Mouse (Mus musculus) intestine, embryonic 14.5 days (tissue): Measurements from ENCODE around the gene Serpinf1. TPM values are rescaled to one million over a fixed set of nuclear protein-coding genes. Genes with fewer than 3 reads are reported as not detected.

Experiments used
- ATAC-seq: fragments of 200-750 bp; cut with Nextera tagmentation; replicated peaks from 2 replicates; pipeline ENCODE4 v1.8.0; 2017; ENCODE audit warnings: low read depth, moderate number of reproducible peaks, moderate TSS enrichment, moderate library complexity; ENCODE audit not compliant: low FRiP score, low TSS enrichment
- DNase-seq: peaks from one replicate; pipeline ENCODE4 v3.0.0-alpha.2; 2018; ENCODE audit warnings: low spot score
- H3K27ac ChIP-seq: fragments of 300-500 bp; sonication (generic); 2 replicates; pipeline ENCODE4 v1.5.1; 2014; ENCODE audit warnings: low read depth, mild to moderate bottlenecking, control low read depth
- H3K27me3 ChIP-seq: fragments of 300-500 bp; sonication (generic); replicated peaks from 2 replicates; pipeline ENCODE4 v1.6.1; 2014; ENCODE audit warnings: low read length, control low read depth; ENCODE audit not compliant: control insufficient read depth, insufficient read depth
- H3K36me3 ChIP-seq: fragments of 300-500 bp; sonication (generic); 2 replicates; pipeline ENCODE4 v1.6.1; 2014; ENCODE audit warnings: low read length, control low read depth; ENCODE audit not compliant: control insufficient read depth, insufficient read depth
- H3K4me1 ChIP-seq: fragments of 300-500 bp; sonication (generic); replicated peaks from 2 replicates; pipeline ENCODE4 v1.6.1; 2014; ENCODE audit warnings: low read length, control low read depth, mixed read lengths; ENCODE audit not compliant: control insufficient read depth, insufficient read depth
- H3K4me2 ChIP-seq: fragments of 300-500 bp; sonication (generic); 2 replicates; pipeline ENCODE4 v1.6.1; 2014; ENCODE audit warnings: low read length
- H3K4me3 ChIP-seq: fragments of 300-500 bp; sonication (generic); 2 replicates; pipeline ENCODE4 v1.5.1; 2014; ENCODE audit warnings: low read depth, low read length, control low read depth, mixed read lengths
- H3K9ac ChIP-seq: fragments of 300-500 bp; sonication (generic); 2 replicates; pipeline ENCODE4 v1.6.1; 2014; ENCODE audit warnings: mild to moderate bottlenecking, low read length
- H3K9me3 ChIP-seq: fragments of 300-500 bp; sonication (generic); 2 replicates; pipeline ENCODE4 v1.6.1; 2016; ENCODE audit warnings: low read length, control low read depth; ENCODE audit not compliant: control insufficient read depth
- WGBS: fragments of 180-500 bp; shearing (Covaris S2); extraction: QIAGEN DNeasy Blood & Tissue Kit; methylation state at CpG from one replicate; pipeline ENCODE4 v1.1.7; 2014; 5-methylcytosine and 5-hydroxymethylcytosine counted together
- polyA plus RNA-seq: library from polyadenylated mRNA; unstranded; fragments of >200 nt; fragmentation: Nextera tagmentation; extraction: Ambion mirVana; gene quantifications from 2 replicates; pipeline ENCODE4 v1.2.1, GENCODE M21; 2014

Serpinf1 gene
- 42.0 and 47.1 TPM in 2 replicates for polyA plus RNA-seq

- Histone ChIP-seq H3K4me2 (peak within 1 kb of the TSS; percentile 48), H3K4me1 (peaks cover 8% of the 10 kb centered on the region; the same call in 1 of the 2 replicates), H3K27me3 (no peaks in the 10 kb centered on the region), H3K27ac (no peak within 1 kb of the TSS), H3K4me3 (peak within 1 kb of the TSS; percentile 31), H3K36me3 (no peaks in the 10 kb centered on the region), H3K9me3 (no peaks in the 10 kb centered on the region), H3K9ac (peak within 1 kb of the TSS; percentile 37)
- no peak for DNase-seq
- 39% methylated on average over 10 of the region's 10 CpGs for WGBS
- ATAC-seq, result no peak
Measured at GRCm38 (mm10) chr11:75422013-75422792, at the start of gene Serpinf1. Serpinf1 (minus strand) TSS chr11:75422701.

GRCm38 (mm10) chr11:75470675-75471074, 48.2 kb upstream of the Serpinf1 start:
- ATAC-seq (no peak), DNase-seq (no peak)
- Histone ChIP-seq H3K4me2 (no peak overlapping the region), H3K4me1 (0 out of 2 replicates have a peak, but pooled peaks cover 8% of the 10 kb centered on the region), H3K9ac (no peak overlapping the region), H3K27me3 (no peaks in the 10 kb centered on the region), H3K36me3 (0 out of 2 replicates have a peak, but pooled peaks cover 1% of the 10 kb centered on the region), H3K27ac (no peak overlapping the region), H3K9me3 (0 out of 2 replicates have a peak, but pooled peaks cover 3% of the 10 kb centered on the region), H3K4me3 (no peak overlapping the region)
- WGBS, result 84% methylated on average over 3 of the region's 3 CpGs

- H3K36me3 ChIP-seq, result 0 out of 2 replicates have a peak, but pooled peaks cover 5% of the 10 kb centered on the region
- no peak overlapping the region for H3K4me3 ChIP-seq
- no peak for DNase-seq
- no peak overlapping the region for H3K9ac ChIP-seq
- WGBS, result 90% methylated on average over 4 of the region's 4 CpGs
- 0 out of 2 replicates have a peak, but pooled peaks cover 3% of the 10 kb centered on the region for H3K9me3 ChIP-seq
- H3K4me2 ChIP-seq, result no peak overlapping the region
- H3K4me1 ChIP-seq, result 0 out of 2 replicates have a peak, but pooled peaks cover 8% of the 10 kb centered on the region
- no peaks in the 10 kb centered on the region for H3K27me3 ChIP-seq
- ATAC-seq, result no peak
- no peak overlapping the region for H3K27ac ChIP-seq
Measured at GRCm38 (mm10) chr11:75469261-75469660, 46.8 kb upstream of the Serpinf1 start.

DNA sequence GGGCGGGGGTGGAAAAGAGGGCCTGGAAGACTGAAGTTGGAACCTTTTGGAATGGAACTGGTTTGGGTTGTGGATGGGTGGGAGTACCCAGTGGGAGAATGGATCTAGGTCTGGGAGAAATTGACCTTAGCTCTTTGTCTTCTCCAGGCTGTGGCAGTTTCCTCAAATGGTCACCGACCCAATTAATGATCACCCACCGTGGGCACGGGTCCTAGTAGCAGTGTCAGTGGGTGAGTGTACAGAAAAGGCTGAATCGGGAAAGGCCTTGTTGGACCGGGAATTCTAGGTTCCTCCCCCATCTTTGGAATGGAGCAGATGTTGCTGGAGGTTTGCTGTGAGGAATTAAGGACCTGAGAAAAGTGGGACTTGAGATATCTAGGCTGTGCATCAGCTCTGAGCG, 45.9 kb upstream of the Serpinf1 start:
- H3K4me3 ChIP-seq, result peak overlapping the region; percentile 53
- ATAC-seq, result peak; percentile 26; the same call in 1 of the 2 replicates
- 0 out of 2 replicates have a peak, but pooled peaks cover 5% of the 10 kb centered on the region for H3K36me3 ChIP-seq
- H3K9me3 ChIP-seq, result 0 out of 2 replicates have a peak, but pooled peaks cover 3% of the 10 kb centered on the region
- no peak for DNase-seq
- WGBS, result 64% methylated on average over 7 of the region's 7 CpGs
- peak overlapping the region; percentile 67 for H3K9ac ChIP-seq
- H3K27ac ChIP-seq, result no peak overlapping the region
- H3K4me2 ChIP-seq, result peak overlapping the region; percentile 88
- H3K27me3 ChIP-seq, result no peaks in the 10 kb centered on the region
- H3K4me1 ChIP-seq, result peaks cover 12% of the 10 kb centered on the region; the same call in 1 of the 2 replicates

- peak; percentile 81 for DNase-seq
- H3K27ac ChIP-seq, result peak overlapping the region; percentile 38; the same call in 1 of the 2 replicates
- H3K4me1 ChIP-seq, result peaks cover 19% of the 10 kb centered on the region
- 0 out of 2 replicates have a peak, but pooled peaks cover 3% of the 10 kb centered on the region for H3K9me3 ChIP-seq
- WGBS, result 14% methylated on average over 19 of the region's 19 CpGs
- ATAC-seq, result peak; percentile 81
- H3K9ac ChIP-seq, result peak overlapping the region; percentile 67
- peak overlapping the region; percentile 53 for H3K4me3 ChIP-seq
- 0 out of 2 replicates have a peak, but pooled peaks cover 5% of the 10 kb centered on the region for H3K36me3 ChIP-seq
- H3K27me3 ChIP-seq, result no peaks in the 10 kb centered on the region
- peak overlapping the region; percentile 88 for H3K4me2 ChIP-seq
Measured at GRCm38 (mm10) chr11:75467512-75468215, 45.2 kb upstream of the Serpinf1 start.

DNA sequence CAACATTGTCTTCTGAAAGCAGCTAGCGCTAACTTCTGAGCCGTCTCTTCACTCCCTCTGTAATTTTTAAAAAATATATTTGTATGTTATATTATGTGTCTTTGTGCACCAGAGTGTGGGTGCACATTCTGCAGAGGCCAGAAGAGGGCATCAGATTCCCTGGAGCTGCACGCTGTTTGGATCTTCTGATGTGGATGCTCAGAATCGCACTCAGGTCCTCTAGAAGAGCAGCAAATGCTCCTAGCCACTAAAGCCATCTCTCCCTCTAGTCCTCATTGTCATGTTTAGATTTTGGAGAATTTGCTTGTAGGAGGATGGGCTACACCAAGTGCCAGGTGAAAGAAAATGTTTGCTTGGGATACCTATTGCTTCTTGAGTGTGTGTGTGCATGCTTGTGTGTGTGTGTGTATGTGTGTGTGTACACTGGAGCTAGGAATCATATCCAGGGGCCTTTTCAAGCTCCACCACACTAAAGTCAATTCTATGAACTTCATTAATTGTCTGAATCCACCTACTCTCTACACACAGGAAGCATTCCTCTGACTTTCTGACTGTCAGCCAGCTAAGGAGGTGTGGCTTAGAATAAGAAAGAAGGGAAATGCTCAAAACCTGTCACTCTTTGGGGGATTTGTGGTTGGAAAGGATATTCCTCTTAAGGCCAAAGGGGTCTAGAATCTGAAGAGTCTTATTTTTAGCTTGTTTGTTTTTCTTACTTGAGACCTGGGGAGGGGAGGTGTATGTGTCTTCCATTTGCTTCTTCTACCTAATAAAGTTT, 44.4 kb upstream of the Serpinf1 start:
- no peak for DNase-seq
- Histone ChIP-seq H3K36me3 (0 out of 2 replicates have a peak, but pooled peaks cover 5% of the 10 kb centered on the region), H3K4me1 (peaks cover 26% of the 10 kb centered on the region), H3K4me3 (no peak overlapping the region), H3K4me2 (peak overlapping the region; percentile 88), H3K27ac (no peak overlapping the region), H3K27me3 (no peaks in the 10 kb centered on the region), H3K9me3 (0 out of 2 replicates have a peak, but pooled peaks cover 3% of the 10 kb centered on the region), H3K9ac (no peak overlapping the region)
- no peak for ATAC-seq
- 97% methylated on average over 4 of the region's 4 CpGs for WGBS

DNA sequence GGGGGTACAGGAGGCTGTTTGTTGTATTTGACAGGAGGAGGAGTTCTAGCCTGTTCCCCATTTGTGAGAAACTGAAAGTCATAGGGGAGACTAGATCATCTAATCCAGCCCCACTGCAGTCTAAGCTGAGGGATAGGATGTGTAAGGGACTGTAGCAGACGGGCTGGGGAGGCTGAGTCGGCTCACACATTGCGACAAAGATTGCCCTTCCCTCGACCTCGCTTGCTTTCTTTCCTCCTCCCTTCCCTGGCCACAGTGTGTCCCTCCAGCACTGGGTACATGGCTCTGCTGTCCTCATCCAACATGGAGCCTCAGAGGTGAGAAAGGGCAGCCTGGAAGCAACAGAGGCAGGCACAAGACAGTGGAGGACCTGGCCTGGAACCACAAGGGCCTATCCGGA, 42.5 kb upstream of the Serpinf1 start:
- 86% methylated on average over 6 of the region's 6 CpGs for WGBS
- Histone ChIP-seq H3K9ac (no peak overlapping the region), H3K27me3 (no peaks in the 10 kb centered on the region), H3K4me3 (no peak overlapping the region), H3K4me1 (peaks cover 29% of the 10 kb centered on the region), H3K4me2 (no peak overlapping the region), H3K36me3 (0 out of 2 replicates have a peak, but pooled peaks cover 5% of the 10 kb centered on the region), H3K27ac (no peak overlapping the region), H3K9me3 (0 out of 2 replicates have a peak, but pooled peaks cover 3% of the 10 kb centered on the region)
- ATAC-seq, result no peak
- no peak for DNase-seq

DNA sequence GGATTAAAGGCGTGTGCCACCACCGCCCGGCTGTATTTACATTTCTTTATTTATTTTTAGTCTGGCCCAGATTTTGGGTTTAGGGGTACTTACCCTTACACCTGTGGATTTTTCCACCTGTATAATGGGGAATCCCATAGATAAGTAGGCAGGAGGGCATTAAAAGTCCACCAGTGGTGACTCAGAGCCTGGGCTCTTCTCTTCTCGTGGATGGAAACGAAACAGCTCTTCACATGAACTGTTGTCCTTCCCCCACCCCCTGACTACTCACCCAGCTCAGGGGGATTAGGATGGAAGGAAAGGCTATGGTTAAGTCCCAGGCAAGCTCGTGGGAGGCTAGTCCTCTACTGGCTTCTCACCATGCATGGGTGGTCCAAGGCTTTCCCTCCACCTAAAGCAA, 41.9 kb upstream of the Serpinf1 start:
- DNase-seq, result no peak
- 86% methylated on average over 6 of the region's 6 CpGs for WGBS
- 0 out of 2 replicates have a peak, but pooled peaks cover 5% of the 10 kb centered on the region for H3K36me3 ChIP-seq

More for the DNA sequence above, 41.9 kb upstream of the Serpinf1 start:
- no peak for ATAC-seq
- Histone ChIP-seq H3K27me3 (no peaks in the 10 kb centered on the region), H3K9me3 (0 out of 2 replicates have a peak, but pooled peaks cover 3% of the 10 kb centered on the region), H3K9ac (no peak overlapping the region), H3K4me1 (peaks cover 35% of the 10 kb centered on the region), H3K4me3 (no peak overlapping the region), H3K27ac (no peak overlapping the region), H3K4me2 (no peak overlapping the region)
